Mouse (Mus musculus) stomach, postnatal 0 days (tissue): ENCODE measurements at regions not wholly inside any gene's neighbourhood (a gene's known extent, or its start where the extent isn't known, plus 50 kb on each side); places are given as distances from the start of the nearest gene placed in this dataset.

Experiments used
- ATAC-seq: fragments of 200-750 bp; cut with Nextera tagmentation; 2 replicates; pipeline ENCODE4 v1.8.0; 2017; ENCODE audit not compliant: low FRiP score, low TSS enrichment
- DNase-seq: peaks from one replicate; pipeline ENCODE4 v3.0.0-alpha.2; 2016; ENCODE audit warnings: low spot score
- H3K27ac ChIP-seq: fragments of 300-500 bp; sonication (generic); replicated peaks from 2 replicates; pipeline ENCODE4 v1.5.1; 2014; ENCODE audit warnings: mild to moderate bottlenecking, control low read depth
- H3K27me3 ChIP-seq: fragments of 300-500 bp; sonication (generic); 2 replicates; pipeline ENCODE4 v1.6.1; 2014; ENCODE audit warnings: low read length; ENCODE audit not compliant: control insufficient read depth, insufficient read depth
- H3K36me3 ChIP-seq: fragments of 300-500 bp; sonication (generic); 2 replicates; pipeline ENCODE4 v1.6.1; 2014; ENCODE audit warnings: low read length, mixed read lengths; ENCODE audit not compliant: control insufficient read depth, insufficient read depth
- H3K4me1 ChIP-seq: fragments of 300-500 bp; sonication (generic); replicated peaks from 2 replicates; pipeline ENCODE4 v1.6.1; 2014; ENCODE audit warnings: antibody characterized with exemption; ENCODE audit not compliant: control insufficient read depth, insufficient read depth
- H3K4me2 ChIP-seq: fragments of 300-500 bp; sonication (generic); replicated peaks from 2 replicates; pipeline ENCODE4 v1.6.1; 2014; ENCODE audit warnings: low read depth, mild to moderate bottlenecking, control low read depth, moderate library complexity
- H3K4me3 ChIP-seq: fragments of 300-500 bp; sonication (generic); 2 replicates; pipeline ENCODE4 v1.5.1; 2014; ENCODE audit warnings: low read depth, low read length, control low read depth
- H3K9ac ChIP-seq: fragments of 300-500 bp; sonication (generic); 2 replicates; pipeline ENCODE4 v1.6.1; 2014; ENCODE audit warnings: mild to moderate bottlenecking, low read length, control low read depth, mixed read lengths
- H3K9me3 ChIP-seq: fragments of 300-500 bp; sonication (generic); 2 replicates; pipeline ENCODE4 v1.6.1; 2016; ENCODE audit warnings: low read length; ENCODE audit not compliant: control insufficient read depth
- CTCF ChIP-seq: IDR thresholded peaks from 2 replicates; pipeline ENCODE4 v1.5.1; 2016; ENCODE audit warnings: antibody characterized with exemption, low read depth, mild to moderate bottlenecking, moderate library complexity
- EP300 ChIP-seq: optimal IDR thresholded peaks from 2 replicates; pipeline ENCODE3; 2016; ENCODE audit warnings: antibody characterized with exemption
- WGBS: fragments of 180-500 bp; shearing (Covaris S2); extraction: QIAGEN DNeasy Blood & Tissue Kit; methylation state at CpG from one replicate; pipeline ENCODE4 v1.1.7; 2014; 5-methylcytosine and 5-hydroxymethylcytosine counted together

DNA sequence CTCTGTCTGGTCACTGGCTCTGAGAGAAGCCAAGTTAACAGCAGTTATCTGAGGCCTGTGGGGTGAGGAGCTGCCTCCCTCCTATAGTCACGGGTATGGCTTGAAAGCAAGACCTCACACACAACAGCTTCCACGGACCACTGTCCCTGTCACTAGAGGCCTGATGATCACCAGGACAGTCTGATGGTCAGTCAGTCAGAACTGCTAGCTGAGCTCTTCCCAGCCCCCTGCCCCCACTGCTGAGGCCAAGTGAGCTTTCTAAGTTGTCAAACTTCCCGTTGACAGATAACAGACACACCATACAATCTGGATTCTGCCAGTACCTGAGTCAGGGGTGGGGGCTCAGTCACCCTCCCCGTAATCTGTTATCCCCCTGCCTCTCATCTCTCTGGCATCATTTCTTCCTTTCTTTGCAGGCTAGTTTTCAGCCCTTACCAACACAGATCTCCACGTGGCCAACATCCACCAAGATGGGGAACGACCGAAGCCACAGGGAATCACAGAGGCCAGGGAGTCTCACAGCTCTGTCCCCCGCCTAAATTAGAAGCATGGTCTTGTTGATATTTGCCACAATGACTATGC lies 96.4 kb upstream of the Klf13 start:
- no peak for ATAC-seq
- H3K27ac ChIP-seq = no peak overlapping the region
- DNase-seq = no peak
- no peaks in the 10 kb centered on the region for H3K9me3 ChIP-seq
- 54% methylated on average over 8 of the region's 8 CpGs for WGBS
- no peak overlapping the region for H3K4me3 ChIP-seq
- no peaks in the 10 kb centered on the region for H3K4me1 ChIP-seq
- no peak for TF ChIP-seq EP300
- no peak for TF ChIP-seq CTCF
- no peak overlapping the region for H3K9ac ChIP-seq
- no peaks in the 10 kb centered on the region for H3K27me3 ChIP-seq
- no peaks in the 10 kb centered on the region for H3K36me3 ChIP-seq
- no peak overlapping the region for H3K4me2 ChIP-seq

DNA sequence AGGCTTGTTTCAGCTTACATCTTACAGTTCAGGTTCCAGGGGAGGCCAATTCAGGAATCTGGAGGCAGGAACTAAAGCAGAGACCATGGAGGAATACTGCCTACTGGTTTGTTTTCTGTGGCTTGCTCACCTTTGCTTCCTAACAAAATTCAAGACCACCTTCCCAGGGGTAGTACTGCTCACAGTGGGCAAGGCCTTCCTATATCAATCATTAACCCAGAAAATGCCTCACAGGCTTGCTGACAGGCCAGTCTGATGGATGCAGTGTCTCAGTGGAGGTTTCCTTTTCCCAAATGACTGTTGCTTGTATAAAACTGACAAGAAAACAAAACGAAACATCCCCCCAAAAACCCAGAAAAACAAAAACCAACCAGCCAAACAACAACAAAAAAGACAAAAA lies 95.8 kb upstream of the Klf13 start:
- no peak overlapping the region for H3K27ac ChIP-seq
- TF ChIP-seq CTCF (no peak), EP300 (no peak)
- H3K27me3 ChIP-seq = no peaks in the 10 kb centered on the region
- no peak for ATAC-seq
- H3K9me3 ChIP-seq = no peaks in the 10 kb centered on the region
- H3K9ac ChIP-seq = no peak overlapping the region
- H3K4me2 ChIP-seq = no peak overlapping the region
- H3K36me3 ChIP-seq = no peaks in the 10 kb centered on the region
- 70% methylated on average over 1 of the region's 1 CpGs for WGBS
- no peaks in the 10 kb centered on the region for H3K4me1 ChIP-seq
- H3K4me3 ChIP-seq = no peak overlapping the region
- no peak for DNase-seq

DNA sequence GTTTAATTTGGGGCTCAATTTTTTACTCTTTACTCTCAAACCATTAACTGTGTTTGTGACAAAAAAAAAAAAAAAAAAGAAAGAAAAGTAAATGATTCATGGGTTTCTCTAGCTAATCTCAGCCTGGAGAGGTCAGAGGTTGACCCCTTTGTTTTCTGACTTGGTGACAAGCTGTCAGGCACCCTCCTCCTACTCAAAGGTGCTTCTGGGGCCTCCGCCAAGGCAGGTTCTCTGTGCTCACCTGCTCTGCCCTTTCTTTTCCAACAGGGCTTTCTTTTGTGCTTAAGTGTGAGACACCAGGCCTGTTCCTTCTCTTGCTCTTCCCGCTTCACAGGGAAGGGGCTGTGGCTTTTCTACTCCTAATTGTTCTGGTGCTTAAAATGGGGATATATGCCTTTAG lies 94.7 kb upstream of the Klf13 start:
- Histone ChIP-seq H3K9me3 (no peaks in the 10 kb centered on the region), H3K4me3 (no peak overlapping the region), H3K27ac (no peak overlapping the region), H3K9ac (no peak overlapping the region), H3K4me1 (no peaks in the 10 kb centered on the region), H3K36me3 (no peaks in the 10 kb centered on the region), H3K4me2 (no peak overlapping the region), H3K27me3 (no peaks in the 10 kb centered on the region)
- no peak for ATAC-seq
- no peak for TF ChIP-seq CTCF
- TF ChIP-seq EP300 = no peak
- DNase-seq = no peak
- WGBS = 52% methylated on average over 2 of the region's 2 CpGs

DNA sequence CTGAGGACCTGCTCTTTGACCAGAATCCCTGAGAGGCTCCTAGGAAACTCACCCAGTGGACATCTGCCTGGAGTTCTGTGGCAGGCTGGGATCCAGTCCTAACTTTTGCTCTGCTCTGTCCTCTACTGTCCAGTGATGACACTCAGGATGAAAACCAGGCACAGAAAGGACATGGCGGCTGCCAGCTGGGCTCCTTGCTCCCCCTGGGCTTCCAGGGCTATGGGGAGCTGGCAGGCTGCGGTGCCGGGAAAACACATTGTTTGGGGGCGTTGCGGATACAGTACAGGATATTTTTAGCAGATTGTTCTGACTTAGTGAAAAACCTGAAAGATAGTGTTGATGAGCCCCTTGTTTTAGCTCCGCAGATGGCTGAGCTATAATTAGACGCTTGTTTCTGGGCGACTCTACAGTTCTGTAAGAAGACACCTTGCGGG lies 94.2 kb upstream of the Klf13 start:
- DNase-seq (no peak), ATAC-seq (no peak)
- no peaks in the 10 kb centered on the region for H3K9me3 ChIP-seq
- WGBS = 46% methylated on average over 9 of the region's 9 CpGs
- H3K27ac ChIP-seq = no peak overlapping the region
- H3K36me3 ChIP-seq = no peaks in the 10 kb centered on the region
- TF ChIP-seq CTCF (no peak), EP300 (no peak)
- H3K9ac ChIP-seq = no peak overlapping the region
- no peak overlapping the region for H3K4me3 ChIP-seq
- no peaks in the 10 kb centered on the region for H3K27me3 ChIP-seq
- no peaks in the 10 kb centered on the region for H3K4me1 ChIP-seq
- no peak overlapping the region for H3K4me2 ChIP-seq

DNA sequence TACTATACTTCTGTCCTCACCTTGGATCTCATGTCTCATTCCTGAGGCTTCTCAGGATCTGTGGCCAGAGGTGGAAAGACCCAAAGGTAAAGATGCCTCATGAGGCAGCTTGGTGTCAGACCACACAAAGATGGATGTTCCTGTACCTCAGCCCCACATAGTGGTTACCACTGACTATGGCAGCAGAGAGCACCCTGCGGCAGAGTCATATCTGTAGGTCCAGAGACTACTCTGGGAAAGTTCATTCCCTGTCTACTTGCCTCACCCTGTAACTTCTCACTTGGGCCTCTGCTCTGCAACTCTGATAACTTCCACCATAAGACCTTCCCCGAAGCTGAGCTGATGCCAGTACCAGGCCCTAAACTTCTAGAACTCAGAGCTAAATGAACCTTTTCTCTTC lies 91.9 kb upstream of the Klf13 start:
- 91% methylated on average over 2 of the region's 2 CpGs for WGBS
- Histone ChIP-seq H3K9ac (no peak overlapping the region), H3K36me3 (no peaks in the 10 kb centered on the region), H3K9me3 (no peaks in the 10 kb centered on the region), H3K4me1 (no peaks in the 10 kb centered on the region), H3K27ac (no peak overlapping the region), H3K27me3 (no peaks in the 10 kb centered on the region), H3K4me2 (no peak overlapping the region), H3K4me3 (no peak overlapping the region)
- ATAC-seq (no peak), DNase-seq (no peak)
- TF ChIP-seq EP300 (no peak), CTCF (no peak)

DNA sequence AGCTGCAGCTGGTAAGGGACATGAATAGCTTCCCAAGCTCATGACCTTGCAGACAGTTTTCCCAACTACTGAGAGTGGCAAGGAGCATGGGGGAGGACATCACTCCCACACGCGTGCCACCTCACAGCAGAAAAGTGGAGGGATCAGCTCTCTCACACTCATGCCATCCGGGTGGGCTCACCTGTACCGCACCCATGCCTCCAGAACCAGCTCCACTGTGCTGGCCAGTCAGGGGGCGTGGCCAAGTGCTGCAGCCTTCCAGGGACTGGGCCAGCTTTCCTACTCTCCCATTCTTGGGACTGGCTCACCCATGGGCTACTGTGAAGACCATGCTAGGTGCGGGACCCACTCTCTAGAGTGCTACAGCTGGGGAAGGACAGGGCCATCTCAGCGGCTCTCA lies 88.4 kb upstream of the Klf13 start:
- Histone ChIP-seq H3K4me1 (no peaks in the 10 kb centered on the region), H3K9me3 (no peaks in the 10 kb centered on the region), H3K4me3 (no peak overlapping the region), H3K9ac (no peak overlapping the region), H3K27me3 (no peaks in the 10 kb centered on the region), H3K36me3 (no peaks in the 10 kb centered on the region), H3K4me2 (no peak overlapping the region), H3K27ac (no peak overlapping the region)
- 86% methylated on average over 7 of the region's 7 CpGs for WGBS
- DNase-seq (no peak), ATAC-seq (peak; percentile 30; the same call in 1 of the 2 replicates)
- TF ChIP-seq EP300 = no peak
- TF ChIP-seq CTCF = no peak
